Mouse (Mus musculus): ENCODE measurements around the gene Blcap.
"Not testable (repeated sequence)": the region's sequence is repeated elsewhere in the genome, so short reads cannot be mapped to it uniquely, and the experiment has no call there.

Gene Blcap

DNA sequence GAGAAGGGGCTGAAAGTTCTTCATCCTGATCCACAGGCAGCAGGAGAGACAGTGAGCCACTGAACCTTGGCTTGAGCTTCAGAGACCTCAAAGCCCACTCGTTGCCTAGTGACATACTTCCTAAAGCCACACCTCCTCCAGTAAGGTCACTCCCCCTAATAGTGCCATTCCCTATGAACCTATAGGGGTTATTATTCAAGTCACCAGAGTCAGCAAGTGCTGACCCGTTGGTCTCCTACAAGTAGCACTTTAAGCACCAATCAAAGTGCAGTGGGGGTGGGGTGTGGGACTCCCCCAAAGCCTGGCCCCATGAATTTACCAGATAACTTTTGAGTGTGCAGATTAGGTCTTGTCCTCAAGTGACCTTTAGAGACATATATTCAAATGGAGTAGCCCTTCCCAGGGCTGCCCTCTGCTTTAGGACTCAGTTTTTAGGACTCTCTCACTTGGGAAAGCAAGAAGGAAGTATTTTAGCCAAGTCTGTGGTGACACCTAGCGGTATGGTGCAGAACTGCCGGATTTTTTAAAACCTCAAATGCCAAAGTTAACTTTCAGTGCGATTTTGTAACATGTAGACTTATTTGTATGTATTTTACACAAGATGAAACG, at the start of gene Blcap:
Gene Blcap, minus strand, starts transcription at position 51 of the 609 bp plus-strand sequence.
- in situ Hi-C loops (cut with MboI; ENCODE audit: low sequenced_read_pairs), result loop anchor here (5.0 to 25.0 kb wide), 2 partner anchors 109 to 234 kb away; partner anchors contain the start of gene Ghrh

DNA sequence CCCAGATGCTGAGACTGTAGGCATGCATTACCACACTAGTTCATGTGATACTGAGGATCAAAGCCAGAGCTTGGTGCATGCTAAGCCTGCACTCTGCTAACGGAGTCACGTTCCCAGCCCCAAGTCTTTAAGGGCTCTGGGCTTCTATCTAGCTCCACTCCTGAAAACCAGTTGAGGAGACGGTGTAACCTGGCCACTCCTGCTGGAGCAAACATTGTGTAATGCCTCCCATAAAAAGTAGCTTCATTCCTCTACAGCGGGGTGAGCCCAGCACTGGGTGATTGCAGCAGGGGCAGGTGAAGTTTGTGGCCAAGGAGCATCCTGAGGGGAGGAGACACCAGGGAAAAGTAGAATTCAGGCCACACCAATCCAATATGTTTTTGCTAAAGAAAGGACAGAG, 47.3 kb upstream of the Blcap start:
- in situ Hi-C loops (cut with MboI; ENCODE audit: low sequenced_read_pairs), result loop anchor here (25.0 kb wide), 1 partner anchor 594 kb away; no protein-coding TSS in a partner anchor

GRCm38 (mm10) chr2:157613997-157614396, 42.9 kb upstream of the Blcap start:
- in situ Hi-C loops (cut with MboI; ENCODE audit: low sequenced_read_pairs), result loop anchor here (25.0 kb wide), 1 partner anchor 598 kb away; no protein-coding TSS in a partner anchor

DNA sequence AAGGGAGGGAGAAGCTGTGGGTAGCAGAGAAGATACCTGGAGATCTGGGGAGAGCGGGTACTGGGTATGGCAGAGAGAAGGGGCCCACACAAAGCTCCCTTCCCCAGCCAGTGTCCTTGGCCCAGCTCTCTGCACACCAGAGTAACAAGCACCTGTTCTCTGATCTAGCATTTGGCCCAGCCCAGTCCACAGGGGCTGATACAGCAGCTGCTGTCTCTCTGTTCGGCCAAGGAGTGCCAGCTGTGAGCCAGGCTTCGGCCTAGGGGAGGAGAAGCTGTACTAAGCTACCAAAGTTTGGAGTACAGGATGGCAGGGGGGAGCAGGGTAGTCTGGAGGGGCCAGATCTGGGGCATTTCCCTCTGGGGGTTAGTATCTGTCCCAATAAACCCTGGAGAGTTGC, 40.7 kb upstream of the Blcap start:
- in situ Hi-C loops (cut with MboI; ENCODE audit: low sequenced_read_pairs), result loop anchor here (25.0 kb wide), 1 partner anchor 601 kb away; no protein-coding TSS in a partner anchor

DNA sequence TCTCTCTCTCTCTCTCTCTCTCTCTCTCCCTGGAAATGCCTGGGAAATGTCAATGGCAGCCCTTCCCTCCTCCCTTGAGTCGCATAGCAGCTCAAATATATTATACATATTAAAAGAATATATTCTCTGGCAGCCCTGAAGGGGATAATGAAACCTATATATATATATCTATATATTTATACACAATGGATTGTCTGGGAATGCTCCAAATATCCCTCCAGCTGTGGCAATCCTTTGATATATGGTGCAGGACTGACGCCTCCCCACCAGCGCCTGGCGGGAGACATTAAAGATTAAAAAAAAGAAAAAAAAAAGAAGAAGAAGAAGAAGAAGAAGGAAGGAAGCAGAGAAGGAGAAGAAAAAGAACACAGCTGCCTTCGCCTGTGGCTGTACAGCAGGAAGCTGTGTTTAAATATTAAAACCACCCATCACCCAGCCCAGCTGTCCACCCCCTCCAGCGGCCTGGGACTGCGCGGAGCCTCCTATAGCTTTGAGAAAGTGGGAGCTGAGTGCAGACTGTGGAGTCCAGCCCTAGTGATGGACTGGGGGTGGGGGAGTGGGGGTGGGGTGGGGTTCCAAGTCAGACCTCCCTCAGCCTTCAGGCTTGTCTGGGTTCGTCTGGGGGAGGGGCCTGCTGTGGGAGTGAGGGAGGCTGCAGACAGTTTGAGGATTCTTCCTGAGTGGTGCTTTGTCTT, 36.6 kb upstream of the Blcap start:
- in situ Hi-C loops (cut with MboI; ENCODE audit: low sequenced_read_pairs), result loop anchor here (25.0 kb wide), 1 partner anchor 605 kb away; no protein-coding TSS in a partner anchor

- in situ Hi-C loops (cut with MboI; ENCODE audit: low sequenced_read_pairs), result loop anchor here (25.0 kb wide), 1 partner anchor 607 kb away; no protein-coding TSS in a partner anchor
Observed at GRCm38 (mm10) chr2:157605025-157605675, 34.1 kb upstream of the Blcap start.

DNA sequence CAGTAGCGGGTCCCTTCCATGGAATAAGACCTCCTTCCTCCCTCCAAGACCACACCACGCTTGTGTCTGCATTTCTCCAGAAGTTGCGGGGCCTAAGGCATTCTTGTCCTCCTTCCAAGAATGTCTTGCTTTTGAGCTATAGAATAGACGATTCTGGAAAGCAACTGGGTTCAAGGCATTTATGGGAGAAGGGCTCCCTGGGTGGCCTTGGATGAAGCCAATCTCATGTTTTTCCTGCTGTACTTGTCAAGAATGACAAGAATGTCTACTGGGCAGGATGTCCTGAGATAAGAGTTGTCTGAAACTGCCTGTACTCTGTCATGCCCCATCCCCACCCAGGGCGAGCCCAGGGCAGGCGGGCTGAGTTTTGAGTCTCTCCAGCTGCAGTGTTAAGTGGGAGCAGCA, 30.4 kb upstream of the Blcap start:
- in situ Hi-C loops (cut with MboI; ENCODE audit: low sequenced_read_pairs), result loop anchor here (25.0 kb wide), 1 partner anchor 611 kb away; no protein-coding TSS in a partner anchor

GRCm38 (mm10) chr2:157596876-157597566, 25.9 kb upstream of the Blcap start:
- in situ Hi-C loops (cut with MboI; ENCODE audit: low sequenced_read_pairs), result no loop called here

- in situ Hi-C loops (cut with MboI; ENCODE audit: low sequenced_read_pairs), result not testable (repeated sequence)
Observed at GRCm38 (mm10) chr2:157585351-157585750, 14.3 kb upstream of the Blcap start.

DNA sequence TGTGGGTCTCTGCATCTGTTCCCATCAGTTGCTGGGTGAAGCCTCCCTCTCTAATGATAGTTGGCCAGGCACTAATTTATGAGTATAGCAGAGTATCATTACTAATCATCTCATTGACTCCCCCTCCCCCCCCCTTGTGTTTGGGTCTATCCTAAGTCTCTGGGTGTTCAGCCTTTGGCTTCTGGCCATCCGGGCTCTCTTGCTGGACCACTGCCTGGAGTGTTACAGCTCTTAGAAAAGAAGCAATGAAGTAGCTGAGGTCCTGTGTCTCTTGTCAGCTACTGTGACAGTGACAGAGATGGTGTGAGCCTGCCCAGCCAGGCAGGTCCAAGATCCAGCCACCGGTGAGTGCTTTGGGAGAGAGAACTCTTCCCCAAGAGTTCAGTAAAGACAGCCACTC, 1.7 kb upstream of the Blcap start:
- in situ Hi-C loops (cut with MboI; ENCODE audit: low sequenced_read_pairs), result loop anchor here (5.0 to 25.0 kb wide), 2 partner anchors 110 to 235 kb away; partner anchors contain the start of gene Ghrh

DNA sequence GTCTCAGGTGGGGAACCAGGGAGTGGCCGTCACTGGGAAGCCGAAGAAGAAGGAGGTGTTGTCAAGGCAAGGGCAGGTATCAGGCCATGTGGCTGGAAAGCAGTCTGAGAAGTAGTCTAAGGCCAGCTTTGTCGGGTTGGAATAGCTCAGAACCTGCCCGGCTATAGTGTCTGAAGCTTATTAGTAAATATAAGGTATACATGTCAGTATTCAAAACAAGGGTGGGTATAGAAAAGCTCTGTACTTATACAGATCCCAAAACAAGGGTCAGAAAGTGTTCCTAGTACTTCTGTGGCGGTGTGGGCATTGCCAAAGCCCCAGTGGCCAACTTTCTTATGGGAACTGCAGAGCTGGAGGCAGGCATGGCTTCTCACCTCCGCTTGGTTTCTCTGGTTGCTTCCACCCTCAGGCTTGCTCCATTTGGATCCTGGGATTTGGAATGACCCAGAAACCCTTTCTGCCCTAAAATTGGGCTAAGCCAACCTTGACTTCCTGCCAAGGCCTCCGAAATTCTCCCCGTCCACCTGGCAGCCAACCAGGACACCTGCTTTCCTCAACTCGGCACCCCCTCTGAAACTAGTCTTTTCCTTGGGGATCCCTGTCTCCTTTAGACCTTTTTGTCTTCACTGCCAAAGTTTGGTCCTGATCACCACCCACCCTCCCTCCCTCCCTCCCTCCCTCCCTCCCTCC, 1.1 kb downstream of the Blcap start:
- in situ Hi-C loops (cut with MboI; ENCODE audit: low sequenced_read_pairs), result loop anchor here (5.0 to 25.0 kb wide), 2 partner anchors 108 to 233 kb away; partner anchors contain the start of gene Ghrh

DNA sequence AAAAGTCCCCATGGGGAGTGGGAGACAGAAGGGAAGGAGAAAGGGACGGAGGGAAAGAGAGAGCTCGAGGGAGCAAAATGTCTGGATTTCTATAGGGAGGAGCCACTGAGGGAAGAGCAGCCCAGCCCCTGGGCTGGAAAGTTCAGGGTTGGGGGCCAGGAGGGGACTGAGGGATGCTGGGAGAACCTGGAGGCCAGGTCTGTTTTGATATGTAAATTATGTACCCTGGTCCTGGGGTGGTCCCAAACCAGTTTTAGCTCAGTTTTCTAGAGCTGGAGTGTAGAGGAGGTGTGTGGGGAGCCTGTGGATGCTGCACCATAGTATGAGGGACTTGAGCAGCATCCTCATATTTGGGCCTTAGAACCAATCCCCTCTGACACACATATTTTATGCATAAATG, 2.2 kb downstream of the Blcap start:
- in situ Hi-C loops (cut with MboI; ENCODE audit: low sequenced_read_pairs), result loop anchor here (25.0 kb wide), 1 partner anchor 232 kb away; the partner anchor contains the start of gene Ghrh

GRCm38 (mm10) chr2:157567235-157567961, 3.7 kb downstream of the Blcap start:
- in situ Hi-C loops (cut with MboI; ENCODE audit: low sequenced_read_pairs), result loop anchor here (25.0 kb wide), 1 partner anchor 230 kb away; the partner anchor contains the start of gene Ghrh

DNA sequence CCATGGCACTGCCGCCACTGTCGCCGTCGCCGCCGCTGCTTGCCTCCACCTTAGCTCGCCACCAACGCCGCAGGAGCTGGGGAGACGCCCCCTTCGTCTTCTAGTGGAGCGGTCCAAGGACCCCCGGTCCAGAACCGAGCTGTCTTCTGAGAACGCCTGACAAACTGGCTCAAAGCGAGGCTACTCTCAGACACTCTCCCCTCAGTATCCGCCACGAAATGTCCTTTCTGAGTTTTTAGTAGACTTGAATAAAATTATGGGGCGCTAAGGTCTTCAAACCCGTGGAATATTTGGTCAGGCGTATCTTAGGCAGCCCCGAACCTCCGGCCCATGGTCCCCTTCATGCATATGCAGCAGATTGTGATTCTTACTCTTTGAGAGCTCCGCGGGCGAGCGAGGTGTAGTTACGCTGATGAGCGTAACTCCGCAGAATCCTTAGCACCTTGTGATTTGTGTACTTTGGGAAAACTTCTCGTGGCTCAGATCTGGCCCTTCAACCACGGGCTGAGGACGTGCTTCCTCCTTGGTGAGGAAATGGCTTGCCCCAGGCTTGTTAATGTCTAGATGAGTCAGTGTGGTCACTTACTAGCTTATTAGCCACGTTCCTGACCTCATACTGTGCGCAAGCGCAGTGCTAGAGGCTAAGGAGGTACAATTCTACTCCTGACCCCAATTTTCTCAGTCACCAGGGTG, 4.7 kb downstream of the Blcap start:
- in situ Hi-C loops (cut with MboI; ENCODE audit: low sequenced_read_pairs), result loop anchor here (25.0 kb wide), 1 partner anchor 229 kb away; the partner anchor contains the start of gene Ghrh

- in situ Hi-C loops (cut with MboI; ENCODE audit: low sequenced_read_pairs), result loop anchor here (25.0 kb wide), 1 partner anchor 229 kb away; the partner anchor contains the start of gene Ghrh
Observed at GRCm38 (mm10) chr2:157565898-157566259, 5.2 kb downstream of the Blcap start.

- in situ Hi-C loops (cut with MboI; ENCODE audit: low sequenced_read_pairs), result loop anchor here (25.0 kb wide), 1 partner anchor 228 kb away; the partner anchor contains the start of gene Ghrh
Observed at GRCm38 (mm10) chr2:157565446-157565845, 5.6 kb downstream of the Blcap start.

- in situ Hi-C loops (cut with MboI; ENCODE audit: low sequenced_read_pairs), result loop anchor here (25.0 kb wide), 1 partner anchor 227 kb away; the partner anchor contains the start of gene Ghrh
Observed at GRCm38 (mm10) chr2:157564723-157565122, 6.4 kb downstream of the Blcap start.

DNA sequence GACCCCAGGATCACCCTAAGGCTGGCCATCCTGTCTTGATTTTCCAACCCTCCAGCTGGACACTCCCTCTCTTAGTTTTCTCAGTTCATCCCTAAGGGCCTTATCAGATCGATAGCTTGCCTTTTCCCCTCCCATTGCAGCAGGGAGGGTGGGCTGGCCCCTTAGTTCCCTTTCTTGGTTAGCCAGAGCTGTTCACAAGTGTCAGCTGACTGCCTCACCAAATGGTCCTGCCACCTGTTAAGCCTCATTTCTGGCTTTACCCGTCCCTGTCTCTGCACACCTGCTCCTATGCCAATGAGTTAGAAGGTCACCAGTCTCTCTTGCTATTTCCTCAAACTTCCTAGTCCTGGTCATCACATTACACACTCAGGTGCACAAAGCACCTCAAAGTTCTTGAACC, 8.0 kb downstream of the Blcap start:
- in situ Hi-C loops (cut with MboI; ENCODE audit: low sequenced_read_pairs), result loop anchor here (25.0 kb wide), 1 partner anchor 226 kb away; the partner anchor contains the start of gene Ghrh
